Mouse (Mus musculus): Measurements from ENCODE around the gene Med7. TPM values are rescaled to one million over a fixed set of nuclear protein-coding genes. Genes with fewer than 3 reads are reported as not detected.

Gene Med7
- polyA plus RNA-seq, 2 experiments = 26.9 to 55.8 TPM

DNA sequence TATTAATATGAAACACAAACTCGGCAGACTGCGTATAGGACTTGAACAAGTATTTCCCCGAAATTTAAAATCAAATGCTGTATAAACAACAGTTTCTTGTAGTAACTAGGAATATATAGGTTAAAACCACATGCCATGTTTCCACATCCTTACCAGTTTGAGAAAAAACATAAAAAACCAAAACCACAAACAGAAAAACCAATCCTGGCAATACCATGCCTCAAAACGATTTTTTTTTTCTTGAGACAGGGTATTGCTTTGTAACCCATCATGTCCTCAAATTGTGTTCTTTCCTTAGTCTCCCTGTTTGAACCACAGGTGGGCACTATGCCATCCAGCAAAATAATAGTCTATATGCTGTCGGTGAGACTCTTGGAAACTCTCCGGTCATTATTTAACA, 9.4 kb downstream of the Med7 start:
- Histone ChIP-seq H3K4me1 (replicated peaks; ENCODE audit: control insufficient read depth in 2 of 2, insufficient read depth in 2 of 2, low read length in 1 of 2) (peaks cover 3 to 5% of the 10 kb centered on the region in 2 experiments; a peak in 3 of 4 replicates), H3K27ac (no peak overlapping the region), H3K9me3 (ENCODE audit: control insufficient read depth, low read length) (no peaks in the 10 kb centered on the region), H3K4me3 (ENCODE audit: insufficient read depth in 1 of 2, low read depth in 2 of 2, low read length in 2 of 2) (no peak overlapping the region), H3K9ac (replicated peaks) (no peak overlapping the region), H3K36me3 (replicated peaks; ENCODE audit: control insufficient read depth, insufficient read depth, low read depth) (peaks cover 21% of the 10 kb centered on the region), H3K27me3 (ENCODE audit: control insufficient read depth, insufficient read depth, low read length) (no peaks in the 10 kb centered on the region), H3K4me2 (ENCODE audit: low read depth) (no peak overlapping the region)
- no peak for TF ChIP-seq EP300 (IDR thresholded peaks at IDR 0.05; ENCODE audit: low read depth)
- TF ChIP-seq CTCF (IDR thresholded peaks at IDR 0.05; ENCODE audit: low read depth) = no peak
- 74% methylated on average over 6 of the region's 6 CpGs for WGBS (ENCODE audit: insufficient replicate concordance)
- ATAC-seq (ENCODE audit: insufficient read depth) = no peak
- no peak for DNase-seq (ENCODE audit: low read depth in 3 of 3, low spot score in 3 of 3)

DNA sequence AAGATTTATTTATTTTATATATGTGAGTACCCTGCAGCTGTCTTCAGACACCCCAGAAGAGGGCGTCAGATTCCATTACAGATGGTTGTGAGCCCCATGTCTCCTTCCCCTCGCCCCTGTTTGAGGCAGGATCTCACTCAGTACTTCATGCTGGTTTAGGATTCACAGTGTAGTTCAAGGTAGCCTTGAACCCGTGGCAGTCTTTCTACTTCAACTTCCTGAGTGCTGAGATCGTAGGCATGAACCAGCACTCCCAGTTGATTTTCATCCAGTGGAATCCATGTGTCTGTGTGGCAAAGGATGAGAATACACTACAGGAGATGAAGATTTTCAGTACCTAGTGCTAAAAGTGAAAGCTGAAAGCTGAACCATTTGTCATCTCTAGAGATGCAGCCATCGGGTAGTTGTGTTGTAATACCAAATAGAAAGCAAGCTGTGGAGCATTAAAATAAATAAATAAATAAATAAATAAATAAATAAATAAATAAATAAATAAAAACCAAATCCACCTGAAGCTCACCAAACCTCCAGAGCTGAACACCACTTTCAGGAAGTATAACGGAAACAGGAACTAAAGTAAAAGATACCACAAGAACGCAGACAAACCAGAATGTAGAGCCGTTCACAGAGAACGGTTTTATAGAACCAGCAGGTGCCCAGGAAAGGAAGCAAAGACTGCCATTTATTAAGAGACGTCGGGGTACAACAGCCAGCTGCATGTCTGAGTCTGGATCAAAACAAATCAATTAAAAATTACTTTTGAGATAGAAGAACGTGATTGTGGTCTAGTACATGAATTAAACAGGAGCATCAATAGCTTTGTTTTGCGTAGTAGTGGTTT, 11.1 kb downstream of the Med7 start:
- no peak for TF ChIP-seq EP300 (IDR thresholded peaks at IDR 0.05; ENCODE audit: low read depth)
- TF ChIP-seq CTCF (IDR thresholded peaks at IDR 0.05; ENCODE audit: low read depth) = peak; percentile 20; the same call in 1 of the 2 replicates
- ATAC-seq (ENCODE audit: insufficient read depth) = no peak
- no peak for DNase-seq (ENCODE audit: low read depth in 3 of 3, low spot score in 3 of 3)
- Histone ChIP-seq H3K4me3 (ENCODE audit: insufficient read depth in 1 of 2, low read depth in 2 of 2, low read length in 2 of 2) (no peak overlapping the region), H3K9me3 (ENCODE audit: control insufficient read depth, low read length) (no peaks in the 10 kb centered on the region), H3K27ac (no peak overlapping the region), H3K36me3 (replicated peaks; ENCODE audit: control insufficient read depth, insufficient read depth, low read depth) (peaks cover 7% of the 10 kb centered on the region; the same call in 1 of the 2 replicates), H3K4me1 (replicated peaks; ENCODE audit: control insufficient read depth in 2 of 2, insufficient read depth in 2 of 2, low read length in 1 of 2) (peaks cover 0 to 3% of the 10 kb centered on the region in 2 experiments; a peak in 1 of 4 replicates), H3K4me2 (ENCODE audit: low read depth) (no peak overlapping the region; the same call in 1 of the 2 replicates), H3K9ac (replicated peaks) (no peak overlapping the region), H3K27me3 (ENCODE audit: control insufficient read depth, insufficient read depth, low read length) (no peaks in the 10 kb centered on the region)
- WGBS (ENCODE audit: insufficient replicate concordance) = 21% methylated on average over 13 of the region's 13 CpGs

DNA sequence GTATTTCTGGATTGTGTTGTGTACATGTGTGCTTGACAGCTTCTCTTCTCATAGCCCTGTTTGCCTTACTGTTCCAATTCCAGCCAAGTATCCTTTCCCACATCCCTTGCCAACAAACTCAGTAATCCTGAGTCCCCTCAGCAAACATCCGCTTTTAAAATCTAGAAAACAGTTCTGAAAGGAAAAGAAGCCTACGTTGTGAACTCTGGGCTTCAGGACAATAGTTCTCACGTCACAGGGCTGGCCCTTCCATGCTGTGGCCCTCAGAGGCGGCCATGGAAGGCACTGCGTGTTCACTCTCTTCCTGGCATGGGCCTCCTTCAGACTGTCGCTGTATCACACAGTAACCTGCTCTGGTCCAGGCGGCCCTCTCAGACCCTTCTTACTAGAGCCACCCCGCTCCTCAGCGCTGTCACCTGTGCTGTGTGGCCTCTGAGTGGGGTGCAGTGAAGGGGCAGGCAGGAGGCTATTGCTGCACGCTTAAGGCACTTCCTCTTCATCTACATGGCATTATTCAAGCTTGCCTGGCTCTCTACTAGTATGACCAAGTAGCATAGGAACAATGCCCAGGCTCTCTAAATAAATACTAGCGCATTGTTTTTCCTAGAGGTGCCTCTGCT, 12.8 kb downstream of the Med7 start:
- Histone ChIP-seq H3K4me2 (ENCODE audit: low read depth) (no peak overlapping the region), H3K36me3 (replicated peaks; ENCODE audit: control insufficient read depth, insufficient read depth, low read depth) (no peaks in the 10 kb centered on the region), H3K4me3 (ENCODE audit: insufficient read depth in 1 of 2, low read depth in 2 of 2, low read length in 2 of 2) (no peak overlapping the region), H3K9ac (replicated peaks) (no peak overlapping the region), H3K27me3 (ENCODE audit: control insufficient read depth, insufficient read depth, low read length) (no peaks in the 10 kb centered on the region), H3K27ac (no peak overlapping the region), H3K4me1 (replicated peaks; ENCODE audit: control insufficient read depth in 2 of 2, insufficient read depth in 2 of 2, low read length in 1 of 2) (peaks cover 3 to 7% of the 10 kb centered on the region in 2 experiments), H3K9me3 (ENCODE audit: control insufficient read depth, low read length) (no peaks in the 10 kb centered on the region)
- WGBS (ENCODE audit: insufficient replicate concordance) = 61% methylated on average over 11 of the region's 11 CpGs
- TF ChIP-seq CTCF (IDR thresholded peaks at IDR 0.05; ENCODE audit: low read depth) (no peak), EP300 (IDR thresholded peaks at IDR 0.05; ENCODE audit: low read depth) (no peak)
- ATAC-seq (ENCODE audit: insufficient read depth) = no peak
- DNase-seq (ENCODE audit: low read depth in 3 of 3, low spot score in 3 of 3) = no peak

DNA sequence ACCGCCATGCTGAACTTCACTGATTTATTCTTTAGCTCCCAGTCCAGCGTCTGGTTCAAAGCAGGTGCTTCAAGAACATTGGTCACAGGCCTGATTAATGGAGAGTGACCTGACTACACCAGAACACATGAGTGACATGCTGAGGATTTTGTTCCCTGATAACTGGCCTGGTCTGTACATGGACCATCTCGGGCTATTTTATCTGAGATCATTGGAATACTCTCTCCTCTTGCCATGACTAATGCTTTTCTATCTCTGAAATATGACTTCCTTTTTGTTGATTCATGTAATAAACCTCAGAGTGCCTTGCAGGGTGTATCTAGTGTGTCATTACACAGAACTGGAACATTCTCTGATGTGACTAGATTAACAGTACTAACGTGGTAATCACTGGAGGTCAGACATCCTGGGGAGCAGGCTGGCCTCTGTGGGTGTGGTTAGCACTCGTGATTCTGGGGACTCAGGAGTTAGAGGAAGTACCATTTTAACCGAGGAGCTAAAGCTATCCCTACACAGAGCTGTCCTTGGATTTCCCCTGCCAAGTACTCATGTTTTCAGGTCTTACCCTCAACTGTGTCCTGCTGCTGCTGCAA, 17.8 kb downstream of the Med7 start, which contains the start of gene Havcr2:
TSS of gene Havcr2 (plus strand) at position 483 of the 593 bp plus-strand sequence.
- H3K4me1 ChIP-seq (replicated peaks; ENCODE audit: control insufficient read depth in 2 of 2, insufficient read depth in 2 of 2, low read length in 1 of 2) = peaks cover 9 to 11% of the 10 kb centered on the region in 2 experiments
- no peak within 1 kb of the TSS for H3K9ac ChIP-seq (replicated peaks)
- H3K9me3 ChIP-seq (ENCODE audit: control insufficient read depth, low read length) = no peaks in the 10 kb centered on the region
- ATAC-seq (ENCODE audit: insufficient read depth) (peak; percentile 88), DNase-seq (ENCODE audit: low read depth in 3 of 3, low spot score in 3 of 3) (peak in 2 of 3 experiments; percentile 45 to 68)
- 33% methylated on average over 6 of the region's 6 CpGs for WGBS (ENCODE audit: insufficient replicate concordance)
- TF ChIP-seq EP300 (IDR thresholded peaks at IDR 0.05; ENCODE audit: low read depth) = peak; percentile 69
- no peak for TF ChIP-seq CTCF (IDR thresholded peaks at IDR 0.05; ENCODE audit: low read depth)
- H3K4me3 ChIP-seq (ENCODE audit: insufficient read depth in 1 of 2, low read depth in 2 of 2, low read length in 2 of 2) = no peak within 1 kb of the TSS
- H3K4me2 ChIP-seq (ENCODE audit: low read depth) = peak within 1 kb of the TSS; percentile 39; the same call in 1 of the 2 replicates
- no peak within 1 kb of the TSS for H3K27ac ChIP-seq
- no peaks in the 10 kb centered on the region for H3K36me3 ChIP-seq (replicated peaks; ENCODE audit: control insufficient read depth, insufficient read depth, low read depth)
- no peaks in the 10 kb centered on the region for H3K27me3 ChIP-seq (ENCODE audit: control insufficient read depth, insufficient read depth, low read length)

DNA sequence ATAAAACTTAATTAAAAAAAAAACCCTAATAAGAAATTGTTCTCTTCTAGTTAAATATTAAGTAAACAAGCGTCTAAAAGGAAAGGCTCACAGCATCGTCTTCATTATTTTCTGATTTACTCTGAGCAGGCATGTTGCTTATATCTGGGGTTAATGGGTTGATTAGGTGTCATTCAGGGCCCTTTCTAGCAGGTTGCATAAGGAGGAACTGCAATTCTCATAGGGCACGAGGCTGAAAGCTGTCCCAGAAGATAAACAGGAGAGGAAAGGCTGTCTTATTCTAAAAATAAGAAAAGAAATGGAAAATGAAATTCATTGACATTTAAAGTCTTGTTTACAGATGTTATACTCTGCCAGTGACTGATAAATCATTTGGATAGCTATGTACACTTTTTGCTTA, 23.2 kb downstream of the Med7 start:
- DNase-seq (ENCODE audit: low read depth in 3 of 3, low spot score in 3 of 3) = no peak
- peaks cover 2 to 3% of the 10 kb centered on the region in 2 experiments for H3K4me1 ChIP-seq (replicated peaks; ENCODE audit: control insufficient read depth in 2 of 2, insufficient read depth in 2 of 2, low read length in 1 of 2)
- no peaks in the 10 kb centered on the region for H3K36me3 ChIP-seq (replicated peaks; ENCODE audit: control insufficient read depth, insufficient read depth, low read depth)
- no peaks in the 10 kb centered on the region for H3K27me3 ChIP-seq (ENCODE audit: control insufficient read depth, insufficient read depth, low read length)
- ATAC-seq (ENCODE audit: insufficient read depth) = no peak
- TF ChIP-seq CTCF (IDR thresholded peaks at IDR 0.05; ENCODE audit: low read depth) (no peak), EP300 (IDR thresholded peaks at IDR 0.05; ENCODE audit: low read depth) (no peak)
- WGBS (ENCODE audit: insufficient replicate concordance) = 48% methylated on average over 3 of the region's 3 CpGs
- no peak overlapping the region for H3K4me3 ChIP-seq (ENCODE audit: insufficient read depth in 1 of 2, low read depth in 2 of 2, low read length in 2 of 2)
- no peak overlapping the region for H3K4me2 ChIP-seq (ENCODE audit: low read depth)
- no peaks in the 10 kb centered on the region for H3K9me3 ChIP-seq (ENCODE audit: control insufficient read depth, low read length)
- no peak overlapping the region for H3K9ac ChIP-seq (replicated peaks)
- no peak overlapping the region for H3K27ac ChIP-seq
